9 mouse cellular contexts compared by ENCODE assay signal in the genomic region with DNA sequence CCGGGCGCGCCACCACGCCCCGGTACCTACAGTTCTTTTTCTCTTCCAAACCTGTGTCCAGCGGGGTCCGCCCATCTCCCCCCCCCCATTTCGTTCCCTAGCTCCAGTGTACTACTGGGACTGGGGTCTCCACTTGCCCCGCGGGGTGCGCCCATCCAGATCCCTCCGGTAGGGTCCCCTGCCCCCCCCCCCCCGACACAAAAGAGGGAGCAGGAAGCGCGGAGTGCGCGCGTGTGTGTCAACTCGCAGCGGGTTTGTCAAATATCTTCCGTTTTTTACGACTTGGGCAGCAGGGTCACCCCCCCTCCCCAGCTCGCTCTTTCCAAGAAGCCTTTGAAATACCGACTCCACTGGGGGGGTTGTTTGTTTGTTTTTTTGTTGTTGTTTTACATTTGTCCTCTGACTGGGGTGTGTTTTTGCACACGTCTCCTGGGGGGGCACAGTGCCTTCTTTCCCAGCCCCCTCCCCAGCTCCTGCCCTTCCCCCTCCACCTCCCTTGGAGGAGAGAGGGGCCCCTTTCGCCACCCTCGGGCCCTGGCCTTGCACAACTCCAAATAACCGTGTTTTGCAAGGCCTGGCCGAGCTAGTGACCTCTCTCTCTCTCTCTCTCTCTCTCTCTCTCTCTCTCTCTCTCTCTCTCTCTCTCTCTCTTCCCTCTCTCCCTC. TPM values are rescaled to one million over a fixed set of nuclear protein-coding genes. Genes with fewer than 3 reads are reported as not detected.
DNase-seq lines count a peak whose midpoint lies in the region; ATAC-seq and TF ChIP-seq lines count a peak whose summit lies in the region.
"Had no signal": no experiment of that assay in that cellular context is flagged by ENCODE, and none has a peak within 500 bp of the region (broad histone marks: within the 10 kb centered on the region; RNA-seq: fewer than 3 reads in every experiment).

No protein-coding gene starts in this region.

- WGBS in cerebellum, adult 2 months, result 2% methylated on average over 29 of the region's 29 CpGs
- 0% methylated on average over 29 of the region's 29 CpGs for whole genome bisulfite sequencing in embryonic facial prominence, embryonic 15.5 days
- 1% methylated on average over 29 of the region's 29 CpGs for WGBS in kidney, embryonic 15.5 days

- no peaks in the 10 kb centered on the region for H3K9me3 ChIP-seq in ES-E14 (ENCODE audit: control insufficient read depth, insufficient read depth, low read depth, low read length)
- H3K9me3 ChIP-seq in embryonic facial prominence, embryonic 15.5 days (replicated peaks), result no peaks in the 10 kb centered on the region
- H3K9me3 ChIP-seq in kidney, embryonic 15.5 days (replicated peaks), result no peaks in the 10 kb centered on the region

- H3K27ac ChIP-seq in cerebellum, adult 2 months (ENCODE audit: insufficient read depth, low read length), result peak overlapping the region; percentile 11; the same call in 1 of the 2 replicates
- H3K27ac ChIP-seq in ES-E14 (ENCODE audit: insufficient read depth, low read depth, low read length, poor library complexity, severe bottlenecking), result no peak overlapping the region
- peak overlapping the region; percentile 97 for H3K27ac ChIP-seq in embryonic facial prominence, embryonic 15.5 days (replicated peaks)
- H3K27ac ChIP-seq in kidney, embryonic 15.5 days, result peak overlapping the region; percentile 98

- H3K4me1 ChIP-seq in cerebellum, adult 2 months (ENCODE audit: control insufficient read depth, insufficient read depth, low read length), result peaks cover 45% of the 10 kb centered on the region
- peaks cover 0 to 6% of the 10 kb centered on the region in 2 experiments; a peak in 1 of 4 replicates for H3K4me1 ChIP-seq in ES-E14 (ENCODE audit: control insufficient read depth in 2 of 2, insufficient read depth in 2 of 2, low read length in 2 of 2, poor library complexity in 1 of 2)
- peaks cover 54% of the 10 kb centered on the region for H3K4me1 ChIP-seq in embryonic facial prominence, embryonic 15.5 days
- H3K4me1 ChIP-seq in kidney, embryonic 15.5 days, result peaks cover 73% of the 10 kb centered on the region

- H3K4me3 ChIP-seq in cerebellum, adult 2 months (replicated peaks; ENCODE audit: insufficient read depth, low read depth, low read length), result peak overlapping the region; percentile 67
- peak overlapping the region; percentile 81 to 96 for H3K4me3 ChIP-seq in ES-E14 (ENCODE audit: insufficient read depth in 1 of 2, low read depth in 1 of 2, low read length in 2 of 2, poor library complexity in 1 of 2, severe bottlenecking in 1 of 2)
- peak overlapping the region; percentile 99 for H3K4me3 ChIP-seq in embryonic facial prominence, embryonic 15.5 days (replicated peaks)
- peak overlapping the region; percentile 100 for H3K4me3 ChIP-seq in kidney, embryonic 15.5 days (replicated peaks)

- TF ChIP-seq CTCF in cerebellum, adult 2 months (IDR thresholded peaks at IDR 0.05; ENCODE audit: borderline replicate concordance, insufficient read depth, low read depth, low read length), result no peak

- in situ Hi-C loops in ES-E14 (cut with MboI; ENCODE audit: low sequenced_read_pairs in 2 of 2, unreplicated experiment in 2 of 2), result no loop called here

- no peak for ATAC-seq in embryonic facial prominence, embryonic 15.5 days (ENCODE audit: insufficient number of reproducible peaks, low FRiP score, low TSS enrichment, low read depth)
- ATAC-seq in kidney, embryonic 15.5 days (replicated peaks; ENCODE audit: low FRiP score), result no peak

- peak overlapping the region; percentile 92 for H3K4me2 ChIP-seq in embryonic facial prominence, embryonic 15.5 days (replicated peaks)
- peak overlapping the region; percentile 90 for H3K4me2 ChIP-seq in kidney, embryonic 15.5 days

- peak in 1 of 2 experiments; percentile 41 for DNase-seq in cerebellum, adult 2 months
- no peak for DNase-seq in cerebellum, adult 8-10 months
- DNase-seq in ES-E14 (ENCODE audit: low read depth, low spot score), result no peak
- peak; percentile 48 for DNase-seq in lung, postnatal 25 days (ENCODE audit: low spot score)
- peak; percentile 63 for DNase-seq in splenic B cell, adult 2 months (ENCODE audit: low read depth, low spot score)
- no peak for DNase-seq in gastrocnemius, postnatal 25 days

- H3K9ac ChIP-seq in ES-E14 (ENCODE audit: insufficient read depth, low read depth, low read length, poor library complexity, severe bottlenecking), result peak overlapping the region; percentile 38; the same call in 1 of the 2 replicates
- H3K9ac ChIP-seq in embryonic facial prominence, embryonic 15.5 days, result peak overlapping the region; percentile 98
- peak overlapping the region; percentile 92 for H3K9ac ChIP-seq in kidney, embryonic 15.5 days

- no peaks in the 10 kb centered on the region for H3K27me3 ChIP-seq in cerebellum, adult 2 months (ENCODE audit: control insufficient read depth, insufficient read depth, low read length)
- peaks cover 5% of the 10 kb centered on the region for H3K27me3 ChIP-seq in embryonic facial prominence, embryonic 15.5 days
- peaks cover 5% of the 10 kb centered on the region for H3K27me3 ChIP-seq in kidney, embryonic 15.5 days
- H3K27me3 ChIP-seq in splenic B cell, adult 2 months (ENCODE audit: control insufficient read depth, insufficient read depth, low read length, poor library complexity, severe bottlenecking), result no peaks in the 10 kb centered on the region
- H3K27me3 ChIP-seq: Patski had no signal

- TF ChIP-seq POLR2A in cerebellum, adult 2 months (IDR thresholded peaks at IDR 0.05; ENCODE audit: borderline replicate concordance, insufficient read depth, low read length), result no peak

- no peaks in the 10 kb centered on the region for H3K36me3 ChIP-seq in ES-E14 (ENCODE audit: control insufficient read depth, insufficient read depth, low read length, poor library complexity, severe bottlenecking)
- H3K36me3 ChIP-seq in embryonic facial prominence, embryonic 15.5 days, result peaks cover 17% of the 10 kb centered on the region; the same call in 1 of the 2 replicates
- peaks cover 28% of the 10 kb centered on the region for H3K36me3 ChIP-seq in kidney, embryonic 15.5 days
- H3K36me3 ChIP-seq in splenic B cell, adult 2 months (ENCODE audit: control insufficient read depth, insufficient read depth, low read length, poor library complexity, severe bottlenecking), result peaks cover 2% of the 10 kb centered on the region; the same call in 1 of the 2 replicates

TF ChIP-seq in ES-E14, 5 proteins besides CTCF, POLR2A, EP300 and RAD21:
- TF ChIP-seq CHD2 (IDR thresholded peaks at IDR 0.05; ENCODE audit: low read depth, low read length) (no peak), ZC3H11A (IDR thresholded peaks at IDR 0.05; ENCODE audit: borderline replicate concordance, low read depth, low read length) (no peak), ZNF384 (IDR thresholded peaks at IDR 0.05; ENCODE audit: low read depth, low read length) (no peak), HCFC1 (IDR thresholded peaks at IDR 0.05; ENCODE audit: borderline replicate concordance, insufficient read depth, low read length) (no peak), MAFK (IDR thresholded peaks at IDR 0.05; ENCODE audit: insufficient read depth, low read depth, low read length) (no peak)

RNA-seq across cellular contexts. Expression of gene Arid3a, which starts 1.3 kb away (rescaled TPM):
- 4.7 TPM in 2 replicates for polyA plus RNA-seq in cerebellum, adult 2 months (2012; rRNA removed)
- 10.8 and 16.3 TPM in 2 replicates for total RNA-seq in ES-E14 (2012; rRNA removed)
- polyA plus RNA-seq in embryonic facial prominence, embryonic 15.5 days (2015; fragmentation: Nextera tagmentation; extraction: Ambion mirVana), result 6.6 and 7.0 TPM in 2 replicates
- polyA plus RNA-seq in kidney, embryonic 15.5 days (2015; fragmentation: Nextera tagmentation; extraction: Ambion mirVana), result 7.3 and 7.4 TPM in 2 replicates
- total RNA-seq in gastrocnemius, postnatal 25 days (2021), result 1 to 10 TPM; 2.4 to 2.8 TPM

RNA-seq across cellular contexts. Expression of gene R3hdm4, which starts 7.2 kb away (rescaled TPM):
- 156 and 162 TPM in 2 replicates for polyA plus RNA-seq in cerebellum, adult 2 months (2012; rRNA removed)
- total RNA-seq in ES-E14 (2012; rRNA removed), result 24.0 and 28.2 TPM in 2 replicates
- polyA plus RNA-seq in embryonic facial prominence, embryonic 15.5 days (2015; fragmentation: Nextera tagmentation; extraction: Ambion mirVana), result 179 and 181 TPM in 2 replicates
- 142 and 155 TPM in 2 replicates for polyA plus RNA-seq in kidney, embryonic 15.5 days (2015; fragmentation: Nextera tagmentation; extraction: Ambion mirVana)
- 100 to 1,000 TPM; 103 to 113 TPM for total RNA-seq in gastrocnemius, postnatal 25 days (2021)

RNA-seq across cellular contexts. Expression of gene Kiss1r, which starts 11.4 kb away (rescaled TPM):
- 12.1 and 12.8 TPM in 2 replicates for polyA plus RNA-seq in cerebellum, adult 2 months (2012; rRNA removed)
- 0.85 and 2.4 TPM in 2 replicates for total RNA-seq in ES-E14 (2012; rRNA removed)
- 1.1 and 1.4 TPM in 2 replicates for polyA plus RNA-seq in embryonic facial prominence, embryonic 15.5 days (2015; fragmentation: Nextera tagmentation; extraction: Ambion mirVana)
- polyA plus RNA-seq in kidney, embryonic 15.5 days (2015; fragmentation: Nextera tagmentation; extraction: Ambion mirVana), result 0.71 and 1.2 TPM in 2 replicates
- total RNA-seq in gastrocnemius, postnatal 25 days (2021), result under 1 TPM; 0.18 to 0.29 TPM

RNA-seq across cellular contexts. Expression of gene Gm26602, which starts 17.5 kb away (rescaled TPM):
- not detected in 2 replicates for polyA plus RNA-seq in cerebellum, adult 2 months (2012; rRNA removed)
- 2.3 and 8.3 TPM in 2 replicates for total RNA-seq in ES-E14 (2012; rRNA removed)
- polyA plus RNA-seq in embryonic facial prominence, embryonic 15.5 days (2015; fragmentation: Nextera tagmentation; extraction: Ambion mirVana), result 5.2 TPM in 1 of 2 replicates, not detected in the other
- polyA plus RNA-seq in kidney, embryonic 15.5 days (2015; fragmentation: Nextera tagmentation; extraction: Ambion mirVana), result 0.96 and 14.1 TPM in 2 replicates
- not detected for total RNA-seq in gastrocnemius, postnatal 25 days (2021)
- polyA plus RNA-seq: Patski had no signal

RNA-seq across cellular contexts. Expression of gene Med16, which starts 19.4 kb away (rescaled TPM):
- 46.5 and 47.4 TPM in 2 replicates for polyA plus RNA-seq in cerebellum, adult 2 months (2012; rRNA removed)
- total RNA-seq in ES-E14 (2012; rRNA removed), result 21.0 and 24.9 TPM in 2 replicates
- 44.0 and 48.4 TPM in 2 replicates for polyA plus RNA-seq in embryonic facial prominence, embryonic 15.5 days (2015; fragmentation: Nextera tagmentation; extraction: Ambion mirVana)
- polyA plus RNA-seq in kidney, embryonic 15.5 days (2015; fragmentation: Nextera tagmentation; extraction: Ambion mirVana), result 59.6 and 70.7 TPM in 2 replicates
- 10 to 100 TPM; 29.2 to 34.4 TPM for total RNA-seq in gastrocnemius, postnatal 25 days (2021)

Comparison
In these comparisons a context has a peak if more than half of its experiments do, and no peak if none do; other contexts are left out.
1. DNase-seq: peak in lung, postnatal 25 days (single experiment) and splenic B cell, adult 2 months (single experiment); none in cerebellum, adult 8-10 months (single experiment), ES-E14 (single experiment) and gastrocnemius, postnatal 25 days (single experiment).
2. H3K9ac ChIP-seq: peak in every context shown above with its lines; median percentile 98 in embryonic facial prominence, embryonic 15.5 days; 92 in kidney, embryonic 15.5 days; 38 in ES-E14.
3. Peak in every context shown above with its lines, with median percentiles within 50 percentile points of each other: H3K4me3 ChIP-seq.